Comparison of ENCODE assay signal across 13 mouse cellular contexts in the genomic region with DNA sequence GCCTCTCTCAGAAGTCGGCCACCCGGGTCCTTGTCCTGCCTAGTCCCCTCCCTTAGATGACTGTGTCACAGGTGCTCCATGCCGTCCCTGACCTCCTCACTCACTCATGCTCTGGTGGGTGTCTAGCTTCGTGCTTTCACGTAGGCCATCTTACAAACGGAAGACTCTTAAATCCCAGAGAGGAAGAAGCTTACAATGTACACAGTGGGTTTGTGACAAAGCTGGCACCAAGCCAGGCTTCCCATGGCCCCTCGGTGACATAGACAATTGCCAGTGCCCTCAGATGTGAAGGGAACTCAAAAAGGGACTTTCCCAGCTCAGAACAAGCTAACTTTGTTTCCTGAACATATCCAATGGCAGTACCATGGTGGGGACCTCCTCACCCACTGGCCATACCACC. TPM values are rescaled to one million over a fixed set of nuclear protein-coding genes. Genes with fewer than 3 reads are reported as not detected.
DNase-seq lines count a peak whose midpoint lies in the region; ATAC-seq and TF ChIP-seq lines count a peak whose summit lies in the region.
"Had no signal": no experiment of that assay in that cellular context is flagged by ENCODE, and none has a peak within 500 bp of the region (broad histone marks: within the 10 kb centered on the region; RNA-seq: fewer than 3 reads in every experiment).

No protein-coding gene starts in this region.

- no peak overlapping the region for H3K4me2 ChIP-seq in lung, postnatal 0 days (replicated peaks; ENCODE audit: low read depth, low read length)
- H3K4me2 ChIP-seq: forebrain, embryonic 13.5 days; hindbrain, embryonic 14.5 days had no signal

- no peaks in the 10 kb centered on the region for H3K36me3 ChIP-seq in lung, postnatal 0 days (ENCODE audit: insufficient read depth, low read length)

- 0 out of 2 replicates have a peak, but pooled peaks have one; percentile 12 for TF ChIP-seq EP300 in lung, postnatal 0 days (IDR thresholded peaks at IDR 0.05)

- intact Hi-C loops in heart, postnatal 25 days (cut with DNase I), result no loop called here

- H3K9ac ChIP-seq in lung, postnatal 0 days (replicated peaks; ENCODE audit: low read depth), result no peak overlapping the region
- H3K9ac ChIP-seq: forebrain, embryonic 13.5 days; hindbrain, embryonic 14.5 days had no signal

- ATAC-seq in lung, postnatal 0 days, result peak; percentile 55
- ATAC-seq: forebrain, embryonic 13.5 days had no signal

- no peak for TF ChIP-seq POLR2A in bone marrow macrophage, adult 2 months (IDR thresholded peaks at IDR 0.05; ENCODE audit: borderline replicate concordance, low read depth, low read length)

- 0 out of 2 replicates have a peak overlapping the region, but pooled peaks have one; percentile 5 for H3K27ac ChIP-seq in lung, postnatal 0 days (ENCODE audit: low read length)
- H3K27ac ChIP-seq in bone marrow macrophage, adult 2 months (ENCODE audit: insufficient read depth, low read depth, low read length), result peak overlapping the region; percentile 21
- H3K27ac ChIP-seq: forebrain, embryonic 13.5 days; gastrocnemius, adult 2 months; hindbrain, embryonic 14.5 days; macrophage had no signal

- no peaks in the 10 kb centered on the region for H3K9me3 ChIP-seq in lung, postnatal 0 days (ENCODE audit: low read length)
- H3K9me3 ChIP-seq: forebrain, embryonic 13.5 days had no signal

- H3K27me3 ChIP-seq in lung, postnatal 0 days (replicated peaks; ENCODE audit: insufficient read depth, low read length), result no peaks in the 10 kb centered on the region
- H3K27me3 ChIP-seq: forebrain, embryonic 13.5 days had no signal

- peaks cover 5% of the 10 kb centered on the region; the same call in 1 of the 2 replicates for H3K4me1 ChIP-seq in lung, postnatal 0 days (ENCODE audit: insufficient read depth, low read depth, low read length)
- peaks cover 41% of the 10 kb centered on the region for H3K4me1 ChIP-seq in bone marrow macrophage, adult 2 months (ENCODE audit: control insufficient read depth, insufficient read depth, low read length)

- DNase-seq in heart, postnatal 4 days, result peak; percentile 13
- no peak for DNase-seq in heart, postnatal 25 days (ENCODE audit: low spot score)
- DNase-seq in lung, postnatal 0 days (ENCODE audit: low spot score), result peak; percentile 32
- DNase-seq in lung, postnatal 25 days (ENCODE audit: low spot score), result no peak
- DNase-seq in naive thymus-derived CD4-positive, alpha-beta T cell, adult 2 months (ENCODE audit: low read depth), result peak; percentile 57
- DNase-seq in right cerebral cortex, postnatal 4 days, result no peak
- DNase-seq: adrenal gland, postnatal 36 days; cerebellum, adult 2 months; gastrocnemius, adult 2 months had no signal

- H3K4me3 ChIP-seq in lung, postnatal 0 days (ENCODE audit: low read depth, low read length), result no peak overlapping the region
- no peak overlapping the region for H3K4me3 ChIP-seq in bone marrow macrophage, adult 2 months (ENCODE audit: insufficient read depth, low read length)
- H3K4me3 ChIP-seq: forebrain, embryonic 13.5 days; gastrocnemius, adult 2 months had no signal

- no peak for TF ChIP-seq CTCF in lung, postnatal 0 days (IDR thresholded peaks at IDR 0.05)
- TF ChIP-seq CTCF in bone marrow macrophage, adult 2 months (IDR thresholded peaks at IDR 0.05; ENCODE audit: low read depth, low read length), result no peak

- 35% methylated on average over 7 of the region's 7 CpGs for WGBS in lung, postnatal 0 days

RNA-seq across cellular contexts. Expression of a gene that starts 15.8 kb away (rescaled TPM):
- 10 to 100 TPM in 1 of 2 experiments, 1 to 10 TPM in 1; 9.1 to 10.7 TPM for total RNA-seq in heart, postnatal 4 days (2021)
- total RNA-seq in heart, postnatal 25 days (2021), result 1 to 10 TPM; 5.4 to 6.3 TPM
- 36.2 and 38.0 TPM in 2 replicates for polyA plus RNA-seq in lung, postnatal 0 days (2015; fragmentation: Nextera tagmentation; extraction: Ambion mirVana)
- 100 and 101 TPM in 2 replicates for polyA plus RNA-seq in bone marrow macrophage, adult 2 months (2012; ENCODE audit: insufficient read depth, insufficient read length, missing spikeins)

Comparison
In these comparisons a context has a peak if more than half of its experiments do, and no peak if none do; other contexts are left out.
1. DNase-seq: peak in heart, postnatal 4 days (single experiment), lung, postnatal 0 days (single experiment) and naive thymus-derived CD4-positive, alpha-beta T cell, adult 2 months (single experiment); none in heart, postnatal 25 days (single experiment), lung, postnatal 25 days (single experiment) and right cerebral cortex, postnatal 4 days (single experiment).